Mouse (Mus musculus): ENCODE measurements around the gene Fiz1. TPM values are rescaled to one million over a fixed set of nuclear protein-coding genes. Genes with fewer than 3 reads are reported as not detected.
"Not testable (repeated sequence)": the region's sequence is repeated elsewhere in the genome, so short reads cannot be mapped to it uniquely, and the experiment has no call there.

Gene Fiz1
- polyA plus RNA-seq, 1 experiment from 2014 or later = 30.7 TPM

DNA sequence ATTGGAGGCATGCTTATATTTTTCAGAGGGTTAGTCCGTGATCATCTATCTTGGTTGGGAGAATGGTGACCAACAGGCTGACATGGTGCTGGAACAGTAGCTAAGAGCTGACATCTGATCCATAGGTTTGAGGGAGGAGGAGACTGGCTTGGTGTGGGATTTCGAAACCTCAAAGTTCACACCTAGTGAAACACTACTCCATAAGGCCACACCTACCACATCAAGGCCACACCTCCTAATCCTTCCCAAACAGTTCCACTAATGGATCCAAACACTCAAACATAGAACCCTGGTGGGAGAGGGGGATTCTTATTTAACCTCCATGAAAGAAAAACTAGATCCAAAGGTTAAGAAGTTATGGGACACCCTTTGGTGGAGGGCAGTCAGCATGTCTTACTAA lies 2.4 kb upstream of the Fiz1 start:
- WGBS = 100% methylated on average over 2 of the region's 2 CpGs
- no peaks in the 10 kb centered on the region for H3K27me3 ChIP-seq (ENCODE audit: control insufficient read depth, insufficient read depth, low read depth, low read length)
- H3K27ac ChIP-seq (ENCODE audit: low read length) = no peak overlapping the region
- no peak overlapping the region for H3K9ac ChIP-seq (ENCODE audit: low read depth, low read length)
- H3K36me3 ChIP-seq (ENCODE audit: control insufficient read depth, insufficient read depth, low read length) = peaks cover 5% of the 10 kb centered on the region; the same call in 1 of the 2 replicates
- no peak for ATAC-seq
- no peak overlapping the region for H3K4me3 ChIP-seq (ENCODE audit: low read depth, low read length)
- no peak overlapping the region for H3K4me2 ChIP-seq (ENCODE audit: low read length)
- H3K4me1 ChIP-seq (ENCODE audit: control insufficient read depth, insufficient read depth, low read length) = peaks cover 19% of the 10 kb centered on the region
- no peaks in the 10 kb centered on the region for H3K9me3 ChIP-seq (replicated peaks; ENCODE audit: control insufficient read depth, low read length, poor library complexity, severe bottlenecking)

DNA sequence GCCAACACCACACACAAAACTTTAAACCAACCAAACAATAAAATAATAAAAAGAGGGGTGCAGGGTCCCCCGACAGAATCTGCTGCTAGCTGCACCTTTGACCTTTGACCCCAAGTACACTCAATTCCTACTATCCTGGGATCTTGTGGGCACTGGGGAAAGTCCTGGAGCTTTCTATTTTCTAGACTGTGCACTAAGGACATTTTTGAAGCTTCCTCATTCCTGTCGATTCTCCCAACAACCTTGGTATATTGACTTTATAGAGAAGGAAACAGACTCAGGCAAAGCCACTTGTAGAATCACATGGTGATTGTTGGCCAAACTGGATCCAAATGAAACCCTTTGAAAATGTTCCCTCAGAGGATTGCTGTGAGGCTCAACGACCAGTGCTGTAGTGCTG lies 1.6 kb upstream of the Fiz1 start:
- no peak for ATAC-seq
- 66% methylated on average over 3 of the region's 3 CpGs for WGBS
- Histone ChIP-seq H3K4me3 (ENCODE audit: low read depth, low read length) (peak overlapping the region; percentile 79), H3K9me3 (replicated peaks; ENCODE audit: control insufficient read depth, low read length, poor library complexity, severe bottlenecking) (no peaks in the 10 kb centered on the region), H3K4me2 (ENCODE audit: low read length) (peak overlapping the region; percentile 67), H3K27me3 (ENCODE audit: control insufficient read depth, insufficient read depth, low read depth, low read length) (no peaks in the 10 kb centered on the region), H3K9ac (ENCODE audit: low read depth, low read length) (peak overlapping the region; percentile 74), H3K27ac (ENCODE audit: low read length) (peak overlapping the region; percentile 97), H3K36me3 (ENCODE audit: control insufficient read depth, insufficient read depth, low read length) (peaks cover 13% of the 10 kb centered on the region), H3K4me1 (ENCODE audit: control insufficient read depth, insufficient read depth, low read length) (peaks cover 13% of the 10 kb centered on the region)

DNA sequence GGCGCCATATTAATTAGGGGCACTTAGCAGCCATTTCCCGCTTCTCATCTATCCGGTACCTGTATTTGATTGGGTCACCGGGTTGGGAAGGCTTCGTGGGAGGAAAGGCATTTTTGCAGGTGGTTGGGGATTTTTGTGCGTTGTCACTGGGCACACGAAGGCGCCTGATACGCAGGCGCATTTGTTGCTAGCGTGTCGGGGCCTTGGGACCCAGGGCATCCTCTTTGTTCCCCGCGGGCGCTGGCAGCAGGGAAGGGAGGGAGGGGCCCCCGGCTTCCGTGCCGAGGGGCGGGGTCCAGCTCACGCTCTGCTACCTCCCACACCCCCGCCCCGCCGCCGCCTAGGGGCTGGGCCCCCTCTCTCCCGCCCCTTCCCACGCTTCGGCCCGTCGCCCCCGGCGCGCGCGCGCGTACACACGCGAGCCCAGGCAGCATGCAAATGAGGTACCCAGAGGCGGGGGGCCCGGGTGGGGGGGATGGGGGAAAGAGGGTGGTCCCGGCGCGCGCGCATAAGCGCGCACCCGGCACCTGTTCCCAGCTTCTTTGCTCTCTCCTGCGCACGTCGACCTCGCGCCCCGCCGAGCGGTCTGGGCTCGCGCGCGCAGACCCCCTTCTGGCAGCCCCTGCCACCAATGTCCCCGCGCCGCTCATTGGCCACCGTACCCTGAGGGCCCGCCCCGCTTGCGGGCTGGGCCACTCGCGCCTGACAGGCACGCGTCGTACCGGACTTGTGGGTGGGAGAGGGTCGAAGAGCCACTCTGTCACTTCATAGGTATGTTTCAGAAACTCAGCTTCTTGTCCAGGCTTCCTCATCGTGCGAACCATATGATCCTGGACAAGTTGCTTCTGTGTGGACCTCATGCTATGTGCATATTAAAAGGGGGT lies 863 bp upstream of the Fiz1 start, which contains the start of gene Gm44973:
TSS of gene Gm44973 (plus strand) at position 379 of the 884 bp plus-strand sequence.
- WGBS = under 1% methylated on average over 49 of the region's 76 CpGs
- Histone ChIP-seq H3K4me3 (ENCODE audit: low read depth, low read length) (peak within 1 kb of the TSS; percentile 79), H3K9me3 (replicated peaks; ENCODE audit: control insufficient read depth, low read length, poor library complexity, severe bottlenecking) (no peaks in the 10 kb centered on the region), H3K9ac (ENCODE audit: low read depth, low read length) (peak within 1 kb of the TSS; percentile 74), H3K36me3 (ENCODE audit: control insufficient read depth, insufficient read depth, low read length) (peaks cover 13% of the 10 kb centered on the region), H3K27ac (ENCODE audit: low read length) (peak within 1 kb of the TSS; percentile 97), H3K27me3 (ENCODE audit: control insufficient read depth, insufficient read depth, low read depth, low read length) (no peaks in the 10 kb centered on the region), H3K4me2 (ENCODE audit: low read length) (peak within 1 kb of the TSS; percentile 67), H3K4me1 (ENCODE audit: control insufficient read depth, insufficient read depth, low read length) (peaks cover 10% of the 10 kb centered on the region)
- ATAC-seq = peak; percentile 78

- Histone ChIP-seq H3K4me3 (ENCODE audit: low read depth, low read length) (no peak overlapping the region), H3K4me1 (ENCODE audit: control insufficient read depth, insufficient read depth, low read length) (peaks cover 10% of the 10 kb centered on the region), H3K27ac (ENCODE audit: low read length) (no peak overlapping the region), H3K4me2 (ENCODE audit: low read length) (no peak overlapping the region), H3K9me3 (replicated peaks; ENCODE audit: control insufficient read depth, low read length, poor library complexity, severe bottlenecking) (no peaks in the 10 kb centered on the region), H3K9ac (ENCODE audit: low read depth, low read length) (no peak overlapping the region), H3K36me3 (ENCODE audit: control insufficient read depth, insufficient read depth, low read length) (peaks cover 30% of the 10 kb centered on the region), H3K27me3 (ENCODE audit: control insufficient read depth, insufficient read depth, low read depth, low read length) (no peaks in the 10 kb centered on the region)
- ATAC-seq = no peak
- 92% methylated on average over 27 of the region's 27 CpGs for WGBS
Observed at GRCm38 (mm10) chr7:5012681-5013513, 1.6 kb downstream of the Fiz1 start.

DNA sequence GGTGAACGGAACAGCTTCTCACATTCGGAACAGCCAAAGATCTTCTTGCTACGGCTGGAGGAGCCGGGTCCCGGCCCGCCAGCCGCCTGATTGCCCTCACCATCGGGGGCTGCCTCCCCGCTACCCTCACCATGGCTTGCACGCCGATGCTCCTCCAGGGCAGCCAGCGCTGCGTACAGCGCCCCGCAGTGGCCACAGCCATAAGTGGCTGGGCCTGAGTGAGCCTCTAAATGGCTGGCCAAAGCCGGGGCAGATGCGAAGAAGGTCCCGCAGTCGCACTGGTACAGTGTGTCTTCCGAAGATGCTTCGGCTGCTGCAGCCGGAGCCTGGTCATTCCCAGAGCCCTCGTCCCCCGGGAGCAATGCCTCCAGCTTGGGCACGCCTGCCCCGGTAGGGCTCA lies 6.3 kb downstream of the Fiz1 start:
- no peak overlapping the region for H3K4me3 ChIP-seq (ENCODE audit: low read depth, low read length)
- no peak overlapping the region for H3K9ac ChIP-seq (ENCODE audit: low read depth, low read length)
- H3K27ac ChIP-seq (ENCODE audit: low read length) = no peak overlapping the region
- no peaks in the 10 kb centered on the region for H3K9me3 ChIP-seq (replicated peaks; ENCODE audit: control insufficient read depth, low read length, poor library complexity, severe bottlenecking)
- peaks cover 42% of the 10 kb centered on the region for H3K36me3 ChIP-seq (ENCODE audit: control insufficient read depth, insufficient read depth, low read length)
- H3K4me1 ChIP-seq (ENCODE audit: control insufficient read depth, insufficient read depth, low read length) = 0 out of 2 replicates have a peak, but pooled peaks cover 1% of the 10 kb centered on the region
- H3K27me3 ChIP-seq (ENCODE audit: control insufficient read depth, insufficient read depth, low read depth, low read length) = no peaks in the 10 kb centered on the region
- WGBS = 95% methylated on average over 26 of the region's 26 CpGs
- H3K4me2 ChIP-seq (ENCODE audit: low read length) = no peak overlapping the region
- no peak for ATAC-seq

- 69% methylated on average over 8 of the region's 8 CpGs for WGBS
- not testable (repeated sequence) for H3K27ac ChIP-seq (ENCODE audit: low read length); H3K9ac ChIP-seq (ENCODE audit: low read depth, low read length); H3K4me3 ChIP-seq (ENCODE audit: low read depth, low read length); H3K4me1 ChIP-seq (ENCODE audit: control insufficient read depth, insufficient read depth, low read length); H3K4me2 ChIP-seq (ENCODE audit: low read length); H3K9me3 ChIP-seq (replicated peaks; ENCODE audit: control insufficient read depth, low read length, poor library complexity, severe bottlenecking); ATAC-seq; H3K27me3 ChIP-seq (ENCODE audit: control insufficient read depth, insufficient read depth, low read depth, low read length)
- peaks cover 12% of the 10 kb centered on the region for H3K36me3 ChIP-seq (ENCODE audit: control insufficient read depth, insufficient read depth, low read length)
Observed at GRCm38 (mm10) chr7:5002876-5003275, 11.6 kb downstream of the Fiz1 start.

DNA sequence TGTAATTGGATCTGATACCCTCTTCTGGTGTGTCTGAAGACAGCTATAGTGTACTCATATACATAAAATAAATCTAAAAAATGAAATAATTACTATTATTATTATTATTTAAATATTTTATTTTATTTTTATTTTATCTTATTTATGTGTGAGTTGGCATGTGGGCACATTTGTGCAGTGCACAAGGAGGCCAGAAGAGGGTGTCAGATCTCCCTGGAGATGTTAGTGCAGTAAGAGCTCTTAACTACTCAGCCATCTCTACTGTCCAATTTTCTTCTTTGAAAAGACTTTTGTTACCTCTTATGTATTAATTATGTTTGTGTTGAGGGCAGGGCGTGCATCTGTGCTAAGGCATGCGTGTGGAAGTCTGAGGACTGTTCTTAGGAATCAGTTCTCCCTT lies 14.6 kb downstream of the Fiz1 start:
- no peak overlapping the region for H3K9ac ChIP-seq (ENCODE audit: low read depth, low read length)
- no peak overlapping the region for H3K27ac ChIP-seq (ENCODE audit: low read length)
- WGBS = 67% methylated on average over 2 of the region's 2 CpGs
- H3K4me1 ChIP-seq (ENCODE audit: control insufficient read depth, insufficient read depth, low read length) = peaks cover 11% of the 10 kb centered on the region
- no peak overlapping the region for H3K4me3 ChIP-seq (ENCODE audit: low read depth, low read length)
- ATAC-seq = no peak
- no peaks in the 10 kb centered on the region for H3K27me3 ChIP-seq (ENCODE audit: control insufficient read depth, insufficient read depth, low read depth, low read length)
- no peaks in the 10 kb centered on the region for H3K9me3 ChIP-seq (replicated peaks; ENCODE audit: control insufficient read depth, low read length, poor library complexity, severe bottlenecking)
- no peaks in the 10 kb centered on the region for H3K36me3 ChIP-seq (ENCODE audit: control insufficient read depth, insufficient read depth, low read length)
- no peak overlapping the region for H3K4me2 ChIP-seq (ENCODE audit: low read length)

- Histone ChIP-seq H3K36me3 (ENCODE audit: control insufficient read depth, insufficient read depth, low read length) (peaks cover 12% of the 10 kb centered on the region), H3K27ac (ENCODE audit: low read length) (peak overlapping the region; percentile 85), H3K9me3 (replicated peaks; ENCODE audit: control insufficient read depth, low read length, poor library complexity, severe bottlenecking) (no peaks in the 10 kb centered on the region), H3K4me3 (ENCODE audit: low read depth, low read length) (peak overlapping the region; percentile 66), H3K9ac (ENCODE audit: low read depth, low read length) (peak overlapping the region; percentile 91), H3K4me1 (ENCODE audit: control insufficient read depth, insufficient read depth, low read length) (peaks cover 24% of the 10 kb centered on the region), H3K4me2 (ENCODE audit: low read length) (peak overlapping the region; percentile 91), H3K27me3 (ENCODE audit: control insufficient read depth, insufficient read depth, low read depth, low read length) (no peaks in the 10 kb centered on the region)
- ATAC-seq = no peak
- 78% methylated on average over 6 of the region's 8 CpGs for WGBS
Observed at GRCm38 (mm10) chr7:4996934-4997333, 17.6 kb downstream of the Fiz1 start.
